Mouse (Mus musculus) megakaryocyte progenitor cell, adult 5-6 weeks (primary cell): ENCODE data around the gene Tyrobp. TPM values are rescaled to one million over a fixed set of nuclear protein-coding genes. Genes with fewer than 3 reads are reported as not detected.

ENCODE experiments used
- ATAC-seq: replicated peaks from 2 replicates; pipeline ENCODE4 v1.8.0; 2016; ENCODE audit warnings: mild to moderate bottlenecking, moderate TSS enrichment, inconsistent platforms; ENCODE audit not compliant: poor library complexity
- total RNA-seq, 2 experiments: library from RNA; stranded (forward) in 1 of 2; stranded (reverse) in 1 of 2; fragments of 157-497, 149-512 nt in 1 of 2; fragments of 200-1000 nt in 1 of 2; gene quantifications; 2 replicates each; pipeline versions ENCODE4 v1.2.3 to v1.2.4; 2015 to 2017

Tyrobp gene
- total RNA-seq (2015): 406 and 473 TPM in 2 replicates
- total RNA-seq (2017): 229 and 322 TPM in 2 replicates

DNA sequence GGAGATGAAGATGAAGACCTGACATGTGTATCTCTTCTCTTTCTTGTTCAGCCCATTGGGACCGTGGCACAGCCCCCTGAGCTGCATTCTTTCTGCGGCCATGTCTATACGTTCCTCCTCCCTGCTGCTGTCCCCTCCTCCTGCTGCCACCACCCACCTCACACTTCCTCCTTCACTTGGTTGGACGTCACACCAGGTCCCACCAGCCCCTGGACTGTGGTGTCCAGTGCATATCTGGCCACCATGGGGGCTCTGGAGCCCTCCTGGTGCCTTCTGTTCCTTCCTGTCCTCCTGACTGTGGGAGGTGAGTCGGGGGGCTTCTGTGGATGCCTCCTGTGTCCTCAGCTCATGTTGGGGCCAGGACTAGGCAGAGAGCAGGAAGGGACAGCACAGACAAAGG lies at the start of gene Tyrobp:
Gene Tyrobp (plus strand): TSS at position 165 of the 400 bp plus-strand sequence.
- ATAC-seq: peak; percentile 66

DNA sequence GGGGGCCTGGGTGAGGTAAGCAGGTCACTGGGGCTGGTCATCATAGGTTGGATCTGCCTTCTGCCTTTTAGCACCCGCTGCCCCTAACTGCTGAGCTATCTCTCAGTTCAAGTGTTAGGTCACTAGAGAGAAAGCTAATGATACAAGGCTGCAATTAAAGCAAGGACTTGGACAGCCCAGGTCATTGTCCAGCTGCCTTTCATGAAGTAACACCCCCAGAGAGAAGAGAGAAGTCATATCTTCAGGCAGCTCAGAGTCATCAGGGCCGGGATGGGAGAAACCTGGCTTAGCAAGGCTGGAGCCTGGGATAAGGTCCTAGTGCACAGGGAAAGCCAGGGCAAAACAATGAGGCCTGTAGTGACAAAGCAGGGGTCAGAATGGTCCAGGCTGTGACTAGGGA lies 46.1 kb upstream of the Tyrobp start:
- ATAC-seq: no peak

DNA sequence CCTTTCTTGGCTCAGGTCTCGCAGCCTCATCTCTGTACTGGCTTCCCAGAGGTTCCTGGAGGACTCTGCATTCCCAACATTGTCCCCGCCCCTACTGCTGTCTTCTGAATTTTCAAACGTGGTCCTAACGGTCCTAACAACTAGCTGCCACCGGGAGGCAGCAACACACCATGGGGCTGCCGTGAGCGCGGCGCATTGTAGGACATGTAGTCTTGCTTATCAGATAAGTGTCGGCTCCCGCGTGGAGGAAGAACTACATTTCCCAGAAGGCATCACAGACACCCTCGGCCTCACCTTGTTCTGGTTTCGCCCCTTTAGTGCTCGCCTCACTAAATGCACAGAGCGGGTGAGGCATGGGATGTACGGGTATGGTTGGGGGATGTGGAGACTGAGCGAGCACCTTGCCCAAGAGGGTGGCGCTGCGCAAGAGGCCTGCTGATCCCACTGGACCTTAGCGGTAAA lies 40.0 kb upstream of the Tyrobp start:
- ATAC-seq: peak; percentile 100

DNA sequence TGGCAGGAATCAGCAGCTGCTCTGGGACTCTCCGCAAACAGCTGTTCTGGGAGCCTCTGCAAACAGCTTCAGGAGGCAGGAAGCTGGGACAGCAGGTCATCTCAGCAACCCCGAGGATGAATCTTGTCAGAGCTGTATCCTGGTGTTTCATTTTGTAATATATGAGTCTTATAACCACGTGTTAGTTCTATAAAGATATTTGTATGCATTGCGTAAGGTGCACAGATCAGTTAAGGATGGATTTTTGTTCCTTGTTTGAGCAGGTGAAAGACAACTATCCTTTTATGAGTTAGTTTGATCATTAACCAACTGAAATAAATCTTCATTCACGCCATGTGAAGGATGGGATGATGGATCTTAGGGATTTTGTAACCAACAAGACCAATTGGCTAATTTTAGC lies 33.5 kb upstream of the Tyrobp start:
- ATAC-seq: no peak

GRCm38 (mm10) chr7:30384106-30384505 lies 29.5 kb upstream of the Tyrobp start:
- ATAC-seq: no peak

DNA sequence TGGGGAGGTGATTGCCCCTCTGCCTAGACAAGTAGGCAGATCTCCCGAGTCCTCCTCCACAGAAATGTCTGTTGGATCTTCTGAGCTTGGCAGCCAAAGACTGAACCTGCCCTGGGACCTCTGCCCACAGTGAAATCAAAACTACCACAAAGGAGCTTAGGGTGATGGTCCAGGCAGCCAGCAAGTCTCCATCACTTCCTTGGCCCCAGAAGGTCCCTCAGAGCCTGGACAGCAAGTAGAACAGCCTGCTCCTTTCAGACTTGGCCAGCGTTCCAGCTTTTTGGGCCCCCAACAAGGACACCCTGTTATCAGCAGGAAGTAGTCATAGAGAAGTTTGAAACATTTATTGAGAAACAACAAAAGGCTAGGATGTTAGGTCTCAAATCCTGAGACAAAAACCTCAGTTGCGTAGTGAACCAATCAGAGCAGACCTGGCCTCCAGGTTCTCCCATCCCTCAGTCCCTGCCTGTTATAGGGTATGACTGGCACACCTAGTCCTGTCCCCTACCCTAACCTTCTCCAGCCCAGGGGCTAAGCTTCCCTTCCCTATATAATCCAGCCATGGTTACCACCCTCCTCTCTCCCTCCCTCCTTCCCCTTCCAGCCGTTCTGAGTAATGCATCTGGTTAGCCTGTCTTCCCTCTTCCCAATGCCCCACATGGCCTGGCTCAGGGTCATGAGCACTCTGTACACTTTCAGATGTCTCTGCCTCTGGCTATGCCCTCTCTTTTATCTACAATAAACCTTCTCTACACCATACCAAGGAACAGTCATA lies 20.6 kb upstream of the Tyrobp start:
- peak; percentile 21; the same call in 1 of the 2 replicates for ATAC-seq

GRCm38 (mm10) chr7:30393631-30394030 lies 19.9 kb upstream of the Tyrobp start:
- no peak for ATAC-seq

DNA sequence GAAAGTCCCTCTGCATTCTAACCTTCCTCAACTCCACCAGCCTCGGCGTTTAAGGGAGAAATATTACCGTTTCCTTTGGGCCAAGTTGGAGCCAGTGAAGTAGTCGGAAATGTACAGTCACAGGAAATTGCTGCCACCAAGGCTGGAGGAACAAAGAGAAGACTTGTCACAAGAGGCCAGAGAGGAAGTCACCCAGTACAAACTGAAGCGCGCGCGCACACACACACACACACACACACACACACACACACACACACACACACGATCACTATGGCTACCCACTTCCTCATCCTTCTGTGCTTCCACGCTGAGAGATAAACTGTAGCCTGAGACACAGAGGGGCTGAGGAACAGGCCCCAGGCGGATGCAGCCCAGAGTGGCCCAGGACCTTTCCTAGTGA lies 19.2 kb upstream of the Tyrobp start:
- peak; percentile 96 for ATAC-seq

DNA sequence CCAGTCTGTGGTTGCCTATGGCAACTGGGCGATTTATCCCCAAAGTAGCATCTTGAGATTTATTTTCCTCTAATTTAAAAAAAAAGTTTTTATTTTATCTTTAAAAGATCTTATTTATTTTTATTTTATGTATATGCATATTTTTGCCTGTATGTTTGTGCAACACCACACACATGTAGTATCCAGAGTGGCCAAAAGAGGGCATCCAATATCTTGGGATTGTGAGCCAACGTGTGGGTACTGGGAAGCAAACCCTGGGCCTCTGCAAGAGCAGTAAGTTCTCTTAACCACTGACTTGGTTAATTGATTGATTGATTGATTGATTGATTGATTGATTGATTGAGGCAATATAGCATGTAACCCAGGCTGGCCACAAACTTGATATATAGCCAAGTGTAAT lies 18.7 kb upstream of the Tyrobp start:
- ATAC-seq: peak; percentile 59

GRCm38 (mm10) chr7:30399671-30400070 lies 13.9 kb upstream of the Tyrobp start:
- ATAC-seq: no peak

DNA sequence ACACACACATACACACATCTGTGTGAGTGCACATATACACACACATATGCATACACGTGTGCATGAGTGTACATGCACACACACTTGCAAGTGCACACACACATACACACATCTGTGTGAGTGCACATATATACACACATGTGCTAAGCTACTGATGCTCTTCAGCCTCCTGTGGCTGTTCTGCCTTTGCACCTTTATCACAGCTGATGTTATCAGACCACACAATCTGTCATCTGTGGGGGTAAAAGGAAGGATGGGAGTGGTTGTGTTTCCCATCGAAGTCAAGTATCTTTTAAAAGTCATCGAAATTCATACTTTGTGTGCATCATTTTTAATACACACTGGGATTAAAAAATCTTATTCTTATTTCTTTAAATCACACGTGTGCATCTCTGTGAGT lies 11.2 kb upstream of the Tyrobp start:
- no peak for ATAC-seq

- ATAC-seq: no peak
Observed at GRCm38 (mm10) chr7:30408639-30409038, 4.9 kb upstream of the Tyrobp start.

DNA sequence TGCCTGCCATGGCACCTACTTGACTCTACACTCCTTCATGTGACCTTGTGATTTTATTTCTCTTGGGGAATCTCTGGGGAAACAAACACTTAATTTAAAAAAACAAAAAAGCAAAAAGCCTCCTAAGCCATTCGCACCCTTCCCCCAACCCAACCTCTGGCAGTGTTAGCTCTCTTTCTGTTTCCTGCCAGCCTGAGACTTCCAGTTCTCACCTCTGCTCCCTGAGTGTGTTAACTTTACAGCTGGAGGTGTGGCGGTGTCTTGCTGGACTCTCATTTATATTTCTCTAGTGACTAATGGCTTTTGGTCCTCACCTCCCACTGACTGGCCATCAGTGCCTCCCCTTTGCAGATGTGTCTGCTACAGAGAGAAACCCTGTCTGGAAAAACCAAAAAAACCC lies 3.8 kb upstream of the Tyrobp start:
- ATAC-seq: no peak

DNA sequence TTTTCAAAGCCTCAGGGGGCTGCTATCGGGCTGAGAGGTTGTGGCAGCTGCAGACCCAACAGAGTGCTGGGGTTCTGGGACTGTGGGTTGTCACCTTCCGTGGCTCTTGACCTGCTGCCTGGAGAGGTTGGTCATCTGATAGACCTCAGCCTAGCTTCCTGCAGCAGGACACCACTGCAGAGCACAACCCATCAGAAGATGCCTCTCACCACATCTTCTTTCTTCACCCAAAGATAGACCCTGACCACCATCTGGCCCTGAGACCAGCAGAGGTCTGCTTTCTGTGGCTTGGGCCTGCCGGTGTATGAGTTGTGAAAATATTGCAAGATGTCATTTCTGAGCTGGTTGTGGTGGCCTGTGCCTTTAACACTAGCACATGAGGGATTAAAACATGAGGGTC lies 2.5 kb upstream of the Tyrobp start:
- no peak; the same call in 1 of the 2 replicates for ATAC-seq

DNA sequence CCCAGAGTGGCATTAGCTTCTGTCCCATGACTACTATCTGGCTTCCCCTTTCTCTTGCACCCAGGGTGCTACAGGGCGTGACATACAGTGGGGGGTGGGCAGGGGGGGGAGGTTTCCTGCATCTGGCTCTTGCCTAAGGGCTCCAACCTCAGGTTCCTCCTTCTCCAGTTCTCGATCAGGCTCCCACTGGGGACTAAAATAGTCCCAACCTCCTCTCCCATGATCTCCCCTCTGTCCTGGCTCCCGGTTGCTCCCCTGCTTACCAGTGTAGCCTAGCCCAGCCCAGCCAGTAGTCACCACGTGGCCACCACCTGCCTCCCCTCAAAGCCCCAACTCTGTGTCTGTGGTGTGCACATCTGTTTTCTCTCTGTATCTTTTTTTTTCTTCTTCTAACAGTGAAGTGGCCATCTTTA lies 819 bp upstream of the Tyrobp start:
- ATAC-seq: peak; percentile 78

DNA sequence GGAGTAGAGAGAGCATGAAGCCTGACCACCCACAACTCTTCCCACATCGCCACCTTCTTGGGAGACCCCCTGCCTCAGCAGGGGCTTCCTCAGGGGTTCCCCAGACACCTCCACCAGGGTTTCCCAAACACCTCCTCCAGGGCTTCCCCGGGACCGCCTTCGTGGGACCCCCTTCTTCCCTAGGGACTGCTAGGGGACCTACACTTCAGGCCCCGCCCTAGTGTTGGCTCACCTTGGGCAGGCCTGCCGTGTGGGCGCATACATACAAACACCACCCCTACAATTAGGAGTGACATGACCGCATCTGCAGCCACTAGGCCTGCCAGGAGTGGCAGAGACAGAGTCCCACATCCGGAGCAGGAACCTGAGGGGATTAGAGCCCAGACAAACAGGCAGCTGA lies 4.3 kb downstream of the Tyrobp start:
- ATAC-seq: peak; percentile 20

DNA sequence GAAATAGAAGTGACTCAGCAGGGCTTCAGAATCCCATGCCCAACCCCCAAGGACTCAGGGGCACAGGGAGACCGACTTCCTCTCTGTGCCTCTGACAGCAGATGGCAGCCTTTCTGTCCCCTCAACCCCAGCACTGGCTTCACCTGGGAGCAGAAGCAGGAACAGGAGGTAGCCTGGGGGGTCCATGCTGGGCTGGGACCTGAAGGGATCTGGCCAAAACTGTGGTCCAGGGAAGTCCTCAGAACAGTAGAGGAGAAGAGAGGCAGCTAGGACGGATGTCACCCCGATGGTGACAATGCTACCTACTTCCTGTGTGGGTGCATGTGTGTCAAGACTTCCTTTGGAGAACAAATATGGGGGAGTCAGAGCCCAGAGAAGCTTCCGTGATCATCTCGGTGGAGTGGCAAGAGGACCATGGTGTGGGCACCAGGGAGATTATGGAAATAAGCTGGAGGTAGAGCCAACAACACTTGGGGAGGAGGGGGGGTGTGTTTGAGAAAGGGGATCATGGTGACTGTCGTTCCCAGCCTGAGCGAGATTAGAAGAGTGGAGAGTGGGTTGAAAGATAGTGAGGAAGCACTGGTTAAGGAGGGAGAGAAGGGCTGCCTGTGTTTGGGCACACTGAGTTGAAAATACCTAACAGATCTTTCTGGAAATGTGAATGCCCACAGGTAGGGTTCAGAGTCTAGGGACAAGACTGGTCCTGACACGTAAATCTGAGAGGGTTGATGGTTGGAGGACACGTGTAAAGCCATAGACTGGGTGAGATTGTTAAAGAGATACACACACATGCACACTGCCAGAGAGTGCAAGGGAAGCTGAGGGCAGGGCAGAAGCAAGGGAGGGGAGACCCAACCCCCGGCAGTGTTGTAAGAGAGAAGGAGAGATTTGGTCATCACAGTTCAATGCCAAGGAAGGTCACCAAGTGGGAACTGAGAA lies 6.3 kb downstream of the Tyrobp start, which contains the start of gene Hcst:
Gene Hcst (minus strand): TSS at position 294 of the 939 bp plus-strand sequence.
- ATAC-seq: peak; percentile 47

DNA sequence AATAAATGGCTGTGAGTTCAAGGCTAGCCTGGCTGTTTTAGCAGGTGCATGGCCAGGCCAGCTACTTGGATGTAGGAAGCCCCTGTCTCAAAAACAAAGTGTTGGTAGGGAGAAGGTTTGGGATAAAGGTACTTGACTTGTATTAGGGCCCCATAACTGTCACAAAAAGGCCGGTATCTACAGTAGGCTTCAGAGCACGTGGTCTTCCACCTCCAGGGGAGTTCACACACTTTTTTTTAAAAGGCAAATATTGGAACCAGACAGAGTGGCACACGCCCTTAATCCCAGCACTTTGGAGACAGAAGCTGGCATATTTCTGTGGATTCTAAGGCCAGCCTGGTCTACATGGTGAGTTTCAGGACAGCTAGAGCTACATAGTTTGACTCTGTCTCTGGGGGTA lies 7.1 kb downstream of the Tyrobp start:
- no peak for ATAC-seq

DNA sequence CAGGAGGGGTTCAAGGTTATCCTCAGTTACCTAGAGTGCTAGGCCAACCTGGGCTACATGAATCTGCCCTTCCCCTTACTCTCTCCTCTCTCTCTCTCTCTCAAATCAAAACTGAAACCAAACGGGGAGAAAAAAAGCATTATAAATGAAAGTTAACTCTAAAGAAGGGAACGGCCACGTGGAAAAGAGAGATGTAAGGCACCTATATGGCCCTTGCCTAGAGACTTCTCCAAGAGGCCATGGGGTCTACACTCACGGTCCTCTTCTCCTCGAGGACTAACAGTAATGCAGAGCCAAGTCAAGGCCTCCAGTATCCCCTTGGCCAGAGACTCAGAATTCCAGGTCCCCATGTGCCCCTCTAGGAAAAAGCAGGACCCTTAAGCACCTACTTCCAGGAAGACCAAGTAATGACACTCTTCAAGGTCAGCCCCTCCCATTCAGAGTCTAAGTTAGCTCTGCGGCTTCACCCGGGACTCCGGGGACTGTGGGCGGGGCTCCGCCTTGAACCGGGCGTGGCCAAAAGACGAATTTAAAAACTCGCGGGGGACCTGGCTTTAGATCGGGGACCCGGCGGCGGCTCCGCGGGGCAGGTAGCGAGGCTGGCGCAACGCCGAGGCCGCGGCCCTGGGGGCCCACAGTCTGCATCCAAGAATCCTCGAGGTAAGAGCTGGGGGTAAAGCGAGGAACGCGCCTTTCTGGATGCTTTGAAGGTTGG lies 7.8 kb downstream of the Tyrobp start, which contains the start of gene Nfkbid:
Gene Nfkbid (plus strand): TSS at position 558 of the 715 bp plus-strand sequence.
- ATAC-seq: peak; percentile 24

- ATAC-seq: peak; percentile 51
Observed at GRCm38 (mm10) chr7:30421890-30422435, 8.4 kb downstream of the Tyrobp start.

DNA sequence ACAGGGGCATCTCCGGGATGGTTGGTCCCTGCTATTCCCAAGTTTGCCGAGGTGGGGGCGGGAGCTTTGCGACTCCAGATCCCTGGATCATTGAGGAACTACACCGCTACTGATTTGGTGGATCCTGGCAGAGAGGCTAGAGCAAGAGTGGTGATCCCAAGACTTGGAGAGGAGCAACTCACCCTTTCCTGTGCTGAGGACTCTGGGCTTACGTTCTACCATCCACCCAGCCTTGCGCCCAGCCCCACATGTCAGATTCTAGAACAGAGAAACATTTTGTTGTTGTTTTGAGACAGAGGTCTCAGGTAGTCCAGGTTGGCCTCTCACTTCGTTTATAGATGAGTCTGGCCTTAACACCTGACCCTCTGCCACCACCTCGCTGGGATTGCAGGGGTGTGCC lies 9.0 kb downstream of the Tyrobp start:
- ATAC-seq: no peak
